Comparison of ENCODE assay signal across 9 mouse cellular contexts in genomic region chr8:79587258-79587657, GRCm38 (mm10). TPM values are rescaled to one million over a fixed set of nuclear protein-coding genes. Genes with fewer than 3 reads are reported as not detected.
A peak's percentile ranks its signal among the peaks of the same experiment; 100 is the strongest.
DNase-seq lines count a peak whose midpoint lies in the region; ATAC-seq and TF ChIP-seq lines count a peak whose summit lies in the region.
"Had no signal": no experiment of that assay in that cellular context is flagged by ENCODE, and none has a peak within 500 bp of the region (broad histone marks: within the 10 kb centered on the region; RNA-seq: fewer than 3 reads in every experiment).

No protein-coding gene starts in this region.

- no peak overlapping the region for H3K4me3 ChIP-seq in liver, postnatal 0 days (ENCODE audit: low read depth, low read length)
- H3K4me3 ChIP-seq: limb, embryonic 12.5 days had no signal

- ATAC-seq in granulocyte monocyte progenitor cell, adult 5-6 weeks (replicated peaks; ENCODE audit: poor library complexity, severe bottlenecking), result peak; percentile 81
- no peak for ATAC-seq in liver, postnatal 0 days

- WGBS in liver, postnatal 0 days (ENCODE audit: insufficient replicate concordance), result 4% methylated on average over 1 of the region's 1 CpGs

- H3K27ac ChIP-seq in liver, postnatal 0 days (ENCODE audit: low read depth), result no peak overlapping the region
- H3K27ac ChIP-seq: limb, embryonic 12.5 days had no signal

- no peak overlapping the region for H3K9ac ChIP-seq in liver, postnatal 0 days (replicated peaks)
- H3K9ac ChIP-seq: limb, embryonic 12.5 days had no signal

- H3K4me1 ChIP-seq in liver, postnatal 0 days (ENCODE audit: insufficient read depth), result no peaks in the 10 kb centered on the region
- H3K4me1 ChIP-seq: limb, embryonic 12.5 days had no signal

- DNase-seq in gastrocnemius, postnatal 10 days, result peak; percentile 58
- DNase-seq in gastrocnemius, postnatal 25 days, result no peak
- DNase-seq in ovary, postnatal 36 days (ENCODE audit: low spot score), result peak; percentile 42
- no peak for DNase-seq in ovary, postnatal 10 days (ENCODE audit: low spot score)
- peak; percentile 59 for DNase-seq in adrenal gland, postnatal 14 days
- peak; percentile 70 for DNase-seq in liver, postnatal 0 days
- DNase-seq in telencephalon, adult 2 months (ENCODE audit: low read depth, low spot score), result peak; percentile 16

- TF ChIP-seq EP300 in liver, postnatal 0 days (IDR thresholded peaks at IDR 0.05; ENCODE audit: low read depth), result no peak

- H3K4me2 ChIP-seq in liver, postnatal 0 days (ENCODE audit: low read depth, low read length), result no peak overlapping the region
- H3K4me2 ChIP-seq: limb, embryonic 12.5 days had no signal

- peak; percentile 72 for TF ChIP-seq CTCF in liver, postnatal 0 days (IDR thresholded peaks at IDR 0.05; ENCODE audit: low read depth)

- H3K27me3 ChIP-seq in liver, postnatal 0 days (ENCODE audit: insufficient read depth, low read length), result no peaks in the 10 kb centered on the region
- H3K27me3 ChIP-seq: limb, embryonic 12.5 days had no signal

- H3K9me3 ChIP-seq in liver, postnatal 0 days (ENCODE audit: low read length), result no peaks in the 10 kb centered on the region
- H3K9me3 ChIP-seq: limb, embryonic 12.5 days had no signal

- H3K36me3 ChIP-seq in liver, postnatal 0 days (replicated peaks; ENCODE audit: insufficient read depth, low read length), result no peaks in the 10 kb centered on the region
- H3K36me3 ChIP-seq: limb, embryonic 12.5 days had no signal

RNA-seq across cellular contexts. Expression of gene Otud4, which starts 52.2 kb away (rescaled TPM):
- 10 to 100 TPM; 51.1 to 61.8 TPM for total RNA-seq in gastrocnemius, postnatal 10 days (2021)
- 10 to 100 TPM; 39.2 to 39.7 TPM for total RNA-seq in gastrocnemius, postnatal 25 days (2021)
- total RNA-seq in adrenal gland, postnatal 14 days (2021), result 47.6 and 50.4 TPM in 2 replicates
- total RNA-seq in granulocyte monocyte progenitor cell, adult 5-6 weeks (2014; fragmentation: Nextera tagmentation), result 77.1 and 77.9 TPM in 2 replicates
- total RNA-seq in granulocyte monocyte progenitor cell, adult 5-6 weeks (2017), result 70.8 and 81.2 TPM in 2 replicates
- polyA plus RNA-seq in liver, postnatal 0 days (2015; fragmentation: Nextera tagmentation; extraction: Ambion mirVana), result 5.1 and 5.3 TPM in 2 replicates

Comparison
In these comparisons a context has a peak if more than half of its experiments do, and no peak if none do; other contexts are left out.
1. DNase-seq: peak in gastrocnemius, postnatal 10 days (single experiment), ovary, postnatal 36 days (single experiment), adrenal gland, postnatal 14 days (single experiment), liver, postnatal 0 days (single experiment) and telencephalon, adult 2 months (single experiment); none in gastrocnemius, postnatal 25 days (single experiment) and ovary, postnatal 10 days (single experiment).